Mouse (Mus musculus) left cerebral cortex, adult 18-20 months (tissue): ENCODE results near the gene Gm21860. TPM values are rescaled to one million over a fixed set of nuclear protein-coding genes. Genes with fewer than 3 reads are reported as not detected.
"Not testable (repeated sequence)": the region's sequence is repeated elsewhere in the genome, so short reads cannot be mapped to it uniquely, and the experiment has no call there.

Source experiments
- DNase-seq, 2 experiments: peaks; one replicate each; pipeline ENCODE4 v3.0.0; 2021 to 2022; ENCODE audit warnings: low spot score in 2 of 2, mixed read lengths in 1 of 2
- total RNA-seq, 2 experiments: library from RNA; stranded (reverse); gene quantifications; 2 replicates each; pipeline ENCODE4 v1.2.3; 2021

Gm21860 gene
- total RNA-seq, 2 experiments from 2014 or later, result not detected

DNA sequence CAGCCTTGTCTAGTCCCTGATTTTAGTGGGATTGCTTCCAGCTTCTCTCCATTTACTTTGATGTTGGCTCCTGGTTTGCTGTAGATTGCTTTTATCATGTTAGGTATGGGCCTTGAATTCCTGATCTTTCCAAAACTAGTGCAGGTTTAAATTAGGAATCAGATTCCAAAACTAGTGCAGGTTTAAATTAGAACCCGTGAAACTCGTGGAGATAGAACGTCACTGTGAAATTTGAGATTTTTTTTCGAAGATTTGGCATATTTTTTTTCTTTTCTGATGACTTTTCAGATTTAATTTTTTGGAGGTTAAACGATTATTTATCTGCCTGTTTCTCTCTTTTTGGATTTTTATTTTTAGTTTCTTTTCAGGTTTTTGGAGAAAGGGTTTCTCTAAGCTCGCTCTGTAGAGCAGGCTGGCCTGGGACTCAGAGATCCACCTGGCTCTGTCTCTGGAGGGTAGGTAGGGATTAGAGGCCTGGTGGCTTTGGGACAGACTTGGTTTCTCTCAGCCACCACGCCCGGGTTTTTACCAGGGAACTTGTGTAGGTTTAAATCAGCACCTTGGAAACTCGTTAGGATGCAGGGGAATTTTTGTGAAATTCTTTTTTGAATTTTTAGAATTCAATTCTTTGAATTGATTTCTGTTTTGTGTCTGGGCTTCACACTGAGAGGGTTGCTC, 20.8 kb downstream of the Gm21860 start:
- DNase-seq, result peak in 1 of 2 experiments; percentile 19

DNA sequence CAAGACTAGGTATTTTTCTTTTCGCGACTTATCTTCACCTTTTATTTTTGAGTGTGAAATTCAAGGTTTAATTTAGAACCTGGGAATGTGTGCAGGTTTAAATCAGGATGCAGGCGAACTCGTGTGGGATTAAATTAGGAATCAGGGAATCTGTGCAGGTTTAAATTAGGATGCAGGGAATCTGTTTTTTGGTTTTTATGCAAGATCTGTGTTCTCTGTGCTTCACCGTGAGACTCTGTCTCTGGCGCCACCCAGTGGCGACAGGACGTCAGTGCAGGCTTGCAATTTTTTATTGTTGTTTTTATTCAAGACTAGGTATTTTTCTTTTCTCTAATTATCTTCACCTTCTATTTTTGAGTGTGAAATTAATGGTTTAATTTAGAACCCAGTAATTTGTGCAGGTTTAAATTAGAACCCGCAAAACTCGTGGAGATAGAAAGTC, 22.5 kb downstream of the Gm21860 start:
- DNase-seq, result peak; percentile 12 to 77

DNA sequence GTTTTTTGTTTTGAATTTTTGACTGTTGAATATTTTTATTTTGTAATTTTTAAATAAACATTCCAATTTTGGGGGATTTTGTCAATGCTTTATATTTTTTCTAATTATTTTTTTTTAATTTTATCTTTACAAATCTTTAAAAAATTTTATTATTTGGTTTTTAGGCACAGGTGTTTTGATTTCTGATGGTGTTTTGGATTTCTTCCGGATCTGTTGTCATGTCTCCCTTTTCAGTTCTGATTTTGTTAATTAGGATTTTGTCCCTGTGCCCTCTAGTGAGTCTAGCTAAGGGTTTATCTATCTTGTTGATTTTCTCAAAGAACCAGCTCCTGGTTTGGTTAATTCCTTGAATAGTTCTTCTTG, 23.0 kb downstream of the Gm21860 start:
- DNase-seq, result not testable (repeated sequence)

DNA sequence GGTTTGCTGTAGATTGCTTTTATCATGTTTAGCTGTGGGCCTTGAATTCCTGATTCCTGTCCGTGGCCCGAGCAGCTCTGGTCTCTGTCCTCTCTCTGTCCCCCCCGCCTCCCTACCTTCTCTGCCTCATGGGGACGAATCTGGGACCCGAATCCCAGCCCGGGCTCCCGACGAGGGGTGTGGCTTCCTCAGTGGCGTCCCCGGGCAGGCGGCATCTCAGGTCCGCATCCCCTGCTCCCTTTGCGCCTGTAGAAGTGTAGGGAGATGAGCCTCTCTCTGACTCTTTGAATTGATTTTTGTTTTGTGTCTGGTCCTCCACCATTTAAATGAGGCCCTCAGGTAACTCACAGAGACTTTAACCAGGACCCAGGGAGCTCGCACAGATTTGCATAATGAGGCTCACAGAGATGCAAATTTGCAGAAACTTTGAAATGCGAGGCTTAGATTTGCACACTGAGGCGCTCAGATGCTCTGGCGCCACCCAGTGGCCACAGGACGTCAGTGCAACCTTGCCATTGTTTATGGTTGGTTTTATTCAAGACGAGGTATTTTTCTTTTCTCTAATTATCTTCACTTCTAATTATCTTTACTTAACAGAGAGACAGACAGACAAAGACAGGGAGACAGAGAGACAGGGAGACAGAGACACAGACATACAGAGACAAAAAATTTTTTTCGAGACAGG, 23.6 kb downstream of the Gm21860 start:
- peak in 1 of 2 experiments; percentile 51 for DNase-seq

DNA sequence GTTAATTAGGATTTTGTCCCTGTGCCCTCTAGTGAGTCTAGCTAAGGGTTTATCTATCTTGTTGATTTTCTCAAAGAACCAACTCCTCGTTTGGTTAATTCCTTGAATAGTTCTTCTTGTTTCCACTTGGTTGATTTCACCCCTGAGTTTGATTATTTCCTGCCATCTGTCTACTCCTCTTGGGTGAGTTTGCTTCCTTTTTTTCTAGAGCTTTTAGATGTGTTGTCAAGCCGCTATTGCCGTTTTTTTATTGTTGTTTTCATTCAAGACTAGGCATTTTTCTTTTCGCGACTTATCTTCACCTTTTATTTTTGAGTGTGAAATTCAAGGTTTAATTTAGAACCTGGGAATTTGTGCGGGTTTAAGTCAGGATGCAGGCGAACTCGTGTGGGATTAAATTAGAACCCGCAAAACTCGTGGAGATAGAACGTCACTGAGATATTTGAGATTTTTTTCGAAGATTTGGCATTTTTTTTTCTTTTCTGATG, 24.8 kb downstream of the Gm21860 start:
- not testable (repeated sequence) for DNase-seq

DNA sequence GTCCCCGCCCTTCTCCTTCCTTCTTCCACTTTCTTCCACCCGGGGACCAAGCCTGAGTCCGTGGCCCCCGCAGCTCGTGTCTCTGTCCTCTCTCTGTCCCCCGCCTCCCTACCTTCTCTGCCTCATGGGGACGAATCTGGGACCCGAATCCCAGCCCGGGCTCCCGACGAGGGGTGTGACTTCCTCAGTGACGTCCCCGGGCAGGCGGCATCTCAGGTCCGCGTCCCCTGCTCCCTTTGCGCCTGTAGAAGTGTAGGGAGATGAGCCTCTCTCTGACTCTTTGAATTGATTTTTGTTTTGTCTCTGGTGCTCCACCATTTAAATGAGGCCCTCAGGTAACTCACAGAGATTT, 25.7 kb downstream of the Gm21860 start:
- peak in 1 of 2 experiments; percentile 5 for DNase-seq

DNA sequence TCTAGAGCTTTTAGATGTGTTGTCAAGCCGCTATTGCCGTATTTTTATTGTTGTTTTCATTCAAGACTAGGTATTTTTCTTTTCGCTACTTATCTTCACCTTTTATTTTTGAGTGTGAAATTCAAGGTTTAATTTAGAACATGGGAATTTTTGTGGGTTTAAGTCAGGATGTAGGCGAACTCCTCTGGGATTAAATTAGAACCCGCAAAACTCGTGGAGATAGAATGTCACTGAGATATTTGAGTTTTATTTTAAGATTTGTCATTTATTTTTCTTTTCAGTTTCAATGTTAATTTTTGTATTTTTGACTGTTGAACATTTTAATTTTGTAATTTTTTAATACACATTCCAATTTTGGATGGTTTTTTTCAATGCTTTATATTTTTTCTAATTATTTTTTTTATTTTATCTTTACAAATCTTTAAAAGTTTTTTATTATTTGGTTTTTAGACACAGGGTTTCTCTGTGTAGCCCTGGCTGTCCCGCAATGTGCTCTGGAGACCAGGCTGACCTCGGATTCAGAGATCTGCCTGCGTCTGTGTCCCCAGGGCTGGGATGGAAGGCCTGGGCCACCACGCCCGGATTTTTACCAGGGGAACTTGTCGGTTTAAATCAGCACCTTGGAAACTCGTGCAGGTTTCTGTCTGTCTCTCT, 26.2 kb downstream of the Gm21860 start:
- not testable (repeated sequence) for DNase-seq

DNA sequence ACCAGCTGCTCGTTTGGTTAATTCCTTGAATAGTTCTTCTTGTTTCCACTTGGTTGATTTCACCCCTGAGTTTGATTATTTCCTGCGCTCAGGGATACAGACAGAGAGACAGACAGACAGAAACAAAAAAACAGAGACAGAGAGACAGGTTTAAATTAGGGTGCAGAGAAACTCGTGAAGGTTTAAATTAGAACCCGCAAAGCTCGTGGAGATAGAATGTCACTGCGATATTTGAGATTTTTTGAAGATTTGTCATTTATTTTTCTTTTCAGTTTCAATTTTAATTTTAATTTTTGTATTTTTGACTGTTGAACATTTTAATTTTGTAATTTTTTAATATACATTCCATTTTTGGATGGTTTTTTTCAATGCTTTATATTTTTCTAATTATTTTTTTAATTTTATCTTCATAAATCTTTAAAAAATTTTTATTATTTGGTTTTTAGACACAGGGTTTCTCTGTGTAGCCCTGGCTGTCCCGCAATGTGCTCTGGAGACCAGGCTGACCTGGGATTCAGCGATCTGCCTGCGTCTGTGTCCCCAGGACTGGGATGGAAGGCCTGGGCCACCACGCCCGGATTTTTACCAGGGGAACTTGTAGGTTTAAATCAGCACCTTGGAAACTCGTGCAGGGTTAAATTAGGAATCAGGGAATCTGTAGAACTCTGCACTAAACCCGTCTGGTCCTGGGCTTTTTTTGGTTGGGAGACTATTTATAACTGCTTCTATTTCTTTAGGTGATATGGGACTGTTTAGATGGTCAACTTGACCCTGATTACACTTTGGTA, 27.3 kb downstream of the Gm21860 start:
- not testable (repeated sequence) for DNase-seq

DNA sequence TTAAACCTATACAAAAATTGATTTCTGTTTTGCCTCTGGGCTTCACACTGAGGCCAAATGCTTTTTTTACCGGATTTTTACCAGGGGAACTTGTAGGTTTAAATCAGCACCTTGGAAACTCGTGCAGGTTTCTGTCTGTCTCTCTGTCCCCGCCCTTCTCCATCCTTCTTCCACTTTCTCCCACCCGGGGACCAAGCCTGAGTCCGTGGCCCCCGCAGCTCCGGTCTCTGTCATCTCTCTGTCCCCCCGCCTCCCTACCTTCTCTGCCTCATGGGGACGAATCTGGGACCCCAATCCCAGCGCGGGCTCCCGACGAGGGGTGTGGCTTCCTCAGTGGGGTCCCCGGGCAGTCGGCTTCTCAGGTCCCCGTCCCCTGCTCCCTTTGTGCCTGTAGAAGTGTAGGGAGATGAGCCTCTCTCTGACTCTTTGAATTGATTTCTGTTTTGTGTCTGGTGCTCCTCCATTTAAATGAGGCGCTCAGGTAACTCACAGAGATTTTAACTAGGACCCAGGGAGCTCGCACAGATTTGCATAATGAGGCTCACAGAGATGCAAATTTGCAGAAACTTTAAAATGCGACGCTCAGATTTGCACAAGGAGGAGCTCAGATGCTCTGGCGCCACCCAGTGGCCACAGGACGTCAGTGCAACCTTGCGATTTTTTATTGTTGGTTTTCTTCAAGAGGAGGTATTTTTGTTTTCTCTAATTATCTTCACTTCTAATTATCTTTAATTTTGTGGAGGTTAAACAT, 28.7 kb downstream of the Gm21860 start:
- DNase-seq, result not testable (repeated sequence)

DNA sequence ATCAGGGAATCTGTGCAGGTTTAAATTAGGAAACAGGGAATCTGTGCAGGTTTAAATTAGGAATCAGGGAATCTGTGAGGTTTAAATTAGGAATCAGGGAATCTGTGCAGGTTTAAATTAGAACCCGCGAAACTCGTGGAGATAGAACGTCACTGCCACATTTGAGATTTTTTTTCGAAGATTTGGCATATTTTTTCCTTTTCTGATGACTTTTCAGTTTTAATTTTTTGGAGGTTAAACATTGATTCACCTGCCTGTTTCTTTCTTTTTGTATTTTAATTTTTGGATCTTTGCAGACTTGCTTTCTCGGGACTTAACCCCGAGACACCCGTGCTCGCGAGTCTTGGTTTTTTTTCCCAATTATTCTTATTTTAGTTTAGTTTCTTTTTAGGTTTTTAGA, 29.5 kb downstream of the Gm21860 start:
- not testable (repeated sequence) for DNase-seq

DNA sequence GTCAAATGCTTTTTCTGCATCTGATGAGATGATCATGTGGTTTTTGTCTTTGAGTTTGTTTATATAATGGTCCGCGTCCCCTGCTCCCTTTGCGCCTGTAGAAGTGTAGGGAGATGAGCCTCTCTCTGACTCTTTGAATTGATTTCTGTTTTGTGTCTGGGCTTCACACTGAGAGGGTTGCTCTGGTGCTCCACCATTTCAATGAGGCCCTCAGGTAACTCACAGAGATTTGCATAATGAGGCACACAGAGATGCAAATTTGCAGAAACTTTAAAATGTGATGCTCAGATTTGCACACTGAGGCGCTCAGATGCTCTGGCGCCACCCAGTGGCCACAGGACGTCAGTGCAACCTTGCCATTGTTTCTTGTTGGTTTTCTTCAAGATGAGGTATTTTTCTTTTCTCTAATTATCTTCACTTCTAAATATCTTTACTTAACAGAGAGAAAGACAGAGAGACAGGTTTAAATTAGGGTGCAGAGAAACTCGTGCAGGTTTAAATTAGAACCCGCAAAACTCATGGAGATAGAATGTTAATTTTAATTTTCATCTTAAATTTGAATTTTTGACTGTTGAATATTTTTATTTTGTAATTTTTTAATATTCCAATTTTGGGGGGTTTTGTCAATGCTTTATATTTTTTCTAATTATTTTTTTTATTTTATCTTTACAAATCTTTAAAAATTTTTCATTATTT, 30.5 kb downstream of the Gm21860 start:
- DNase-seq, result peak in 1 of 2 experiments; percentile 13

DNA sequence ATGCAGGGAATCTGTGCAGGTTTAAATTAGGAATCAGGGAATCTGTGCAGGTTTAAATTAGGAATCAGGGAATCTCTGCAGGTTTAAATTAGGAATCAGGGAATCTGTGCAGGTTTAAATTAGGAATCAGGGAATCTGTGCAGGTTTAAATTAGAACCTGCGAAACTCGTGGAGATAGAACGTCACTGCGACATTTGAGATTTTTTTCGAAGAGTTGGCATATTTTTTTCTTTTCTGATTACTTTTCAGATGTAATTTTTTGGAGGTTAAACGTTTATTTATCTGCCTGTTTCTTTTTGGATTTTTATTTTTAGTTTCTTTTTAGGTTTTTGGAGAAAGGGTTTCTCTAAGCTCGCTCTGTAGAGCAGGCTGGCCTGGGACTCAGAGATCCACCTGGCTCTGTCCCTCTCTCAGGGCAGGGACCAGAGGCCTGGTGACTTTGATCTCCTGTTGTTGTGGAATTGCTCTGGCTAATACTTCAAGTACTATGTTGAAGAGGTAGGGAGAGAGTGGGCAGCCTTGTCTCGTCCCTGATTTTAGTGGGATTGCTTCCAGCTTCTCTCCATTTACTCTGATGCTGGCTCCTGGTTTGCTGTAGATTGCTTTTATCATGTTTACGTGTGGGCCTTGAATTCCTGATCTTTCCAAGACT, 31.2 kb downstream of the Gm21860 start:
- peak; percentile 17 to 82 for DNase-seq

DNA sequence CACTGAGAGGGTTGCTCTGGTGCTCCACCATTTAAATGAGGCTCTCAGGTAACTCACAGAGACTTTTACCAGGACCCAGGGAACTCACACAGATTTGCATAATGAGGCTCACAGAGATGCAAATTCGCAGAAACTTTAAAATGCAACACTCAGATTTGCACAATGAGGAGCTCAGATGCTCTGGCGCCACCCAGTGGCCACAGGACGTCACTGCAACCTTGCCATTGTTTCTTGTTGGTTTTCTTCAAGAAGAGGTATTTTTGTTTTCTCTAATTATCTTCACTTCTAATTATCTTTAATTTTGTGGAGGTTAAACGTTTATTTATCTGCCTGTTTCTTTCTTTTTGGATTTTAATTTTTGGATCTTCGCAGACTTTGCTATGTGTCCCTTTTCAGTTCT, 34.1 kb downstream of the Gm21860 start:
- not testable (repeated sequence) for DNase-seq

DNA sequence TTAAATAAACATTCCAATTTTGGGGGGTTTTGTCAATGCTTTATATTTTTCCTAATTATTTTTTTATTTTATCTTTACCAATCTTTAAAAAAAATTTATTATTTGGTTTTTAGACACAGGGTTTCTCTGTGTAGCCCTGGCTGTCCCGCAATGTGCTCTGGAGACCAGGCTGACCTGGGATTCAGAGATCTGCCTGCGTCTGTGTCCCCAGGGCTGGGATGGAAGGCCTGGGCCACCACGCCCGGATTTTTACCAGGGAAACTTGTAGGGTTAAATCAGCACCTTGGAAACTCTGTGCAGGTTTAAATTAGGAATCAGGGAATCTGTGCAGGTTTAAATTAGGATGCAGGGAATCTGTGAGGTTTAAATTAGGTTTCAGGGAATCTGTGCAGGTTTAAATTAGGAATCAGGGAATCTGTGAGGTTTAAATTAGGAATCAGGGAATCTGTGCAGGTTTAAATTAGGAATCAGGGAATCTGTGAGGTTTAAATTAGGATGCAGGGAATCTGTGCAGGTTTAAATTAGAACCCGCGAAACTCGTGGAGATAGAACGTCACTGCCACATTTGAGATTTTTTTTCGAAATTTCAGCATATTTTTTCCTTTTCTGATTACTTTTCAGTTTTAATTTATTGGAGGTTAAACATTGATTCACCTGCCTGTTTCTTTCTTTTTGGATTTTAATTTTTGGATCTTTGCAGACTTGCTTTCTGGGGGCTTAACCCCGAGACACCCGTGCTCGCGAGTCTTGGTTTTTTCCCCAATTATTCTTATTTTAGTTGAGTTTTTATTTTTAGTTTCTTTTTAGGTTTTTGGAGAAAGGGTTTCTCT, 35.0 kb downstream of the Gm21860 start:
- DNase-seq, result not testable (repeated sequence)

DNA sequence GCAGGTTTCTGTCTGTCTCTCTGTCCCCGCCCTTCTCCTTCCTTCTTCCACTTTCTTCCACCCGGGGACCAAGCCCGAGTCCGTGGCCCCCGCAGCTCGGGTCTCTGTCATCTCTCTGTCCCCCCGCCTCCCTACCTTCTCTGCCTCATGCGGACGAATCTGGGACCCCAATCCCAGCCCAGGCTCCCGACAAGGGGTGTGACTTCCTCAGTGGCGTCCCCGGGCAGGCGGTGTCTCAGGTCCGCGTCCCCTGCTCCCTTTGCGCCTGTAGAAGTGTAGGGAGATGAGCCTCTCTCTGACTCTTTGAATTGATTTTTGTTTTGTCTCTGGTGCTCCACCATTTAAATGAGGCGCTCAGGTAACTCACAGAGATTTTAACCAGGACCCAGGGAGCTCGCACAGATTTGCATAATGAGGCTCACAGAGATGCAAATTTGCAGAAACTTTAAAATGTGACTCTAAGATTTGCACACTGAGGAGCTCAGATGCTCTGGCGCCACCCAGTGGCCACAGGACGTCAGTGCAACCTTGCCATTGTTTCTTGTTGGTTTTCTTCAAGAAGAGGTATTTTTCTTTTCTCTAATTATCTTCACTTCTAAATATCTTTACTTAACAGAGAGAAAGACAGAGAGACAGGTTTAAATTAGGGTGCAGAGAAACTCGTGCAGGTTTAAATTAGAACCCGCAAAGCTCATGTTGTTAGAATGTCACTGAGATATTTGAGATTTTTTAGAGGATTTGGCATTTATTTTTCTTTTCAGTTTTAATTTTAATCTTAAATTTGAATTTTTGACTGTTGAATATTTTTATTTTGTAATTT, 35.8 kb downstream of the Gm21860 start:
- DNase-seq, result peak; percentile 41 to 92

DNA sequence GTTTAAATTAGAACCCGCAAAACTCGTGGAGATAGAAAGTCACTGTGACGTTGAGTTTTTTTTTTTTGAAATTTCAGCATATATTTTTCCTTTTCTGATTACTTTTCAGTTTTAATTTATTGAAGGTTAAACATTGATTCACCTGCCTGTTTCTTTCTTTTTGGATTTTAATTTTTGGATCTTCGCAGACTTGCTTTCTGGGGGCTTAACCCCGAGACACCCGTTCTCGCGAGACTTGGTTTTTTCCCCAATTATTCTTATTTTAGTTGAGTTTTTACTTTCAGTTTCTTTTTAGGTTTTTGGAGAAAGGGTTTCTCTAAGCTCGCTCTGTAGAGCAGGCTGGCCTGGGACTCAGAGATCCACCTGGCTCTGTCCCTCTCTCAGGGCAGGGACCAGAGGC, 36.6 kb downstream of the Gm21860 start:
- DNase-seq, result not testable (repeated sequence)

DNA sequence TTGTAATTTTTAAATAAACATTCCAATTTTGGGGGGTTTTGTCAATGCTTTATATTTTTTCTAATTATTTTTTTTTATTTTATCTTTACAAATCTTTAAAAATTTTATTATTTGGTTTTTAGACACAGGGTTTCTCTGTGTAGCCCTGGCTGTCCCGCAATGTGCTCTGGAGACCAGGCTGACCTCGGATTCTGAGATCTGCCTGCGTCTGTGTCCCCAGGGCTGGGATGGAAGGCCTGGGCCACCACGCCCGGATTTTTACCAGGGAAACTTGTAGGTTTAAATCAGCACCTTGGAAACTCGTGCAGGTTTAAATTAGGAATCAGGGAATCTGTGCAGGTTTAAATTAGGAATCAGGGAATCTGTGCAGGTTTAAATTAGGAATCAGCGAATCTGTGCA, 37.1 kb downstream of the Gm21860 start:
- peak in 1 of 2 experiments; percentile 6 for DNase-seq
